Mouse (Mus musculus) ES-E14 (cell line): ENCODE measurements around the gene Dock2. TPM values are rescaled to one million over a fixed set of nuclear protein-coding genes. Genes with fewer than 3 reads are reported as not detected.

ENCODE experiments used
- DNase-seq: peaks from one replicate; pipeline ENCODE4 v3.0.0-alpha.2; 2013; ENCODE audit warnings: low read depth, low spot score
- H3K27ac ChIP-seq: 2 replicates; pipeline ENCODE4 v1.5.1; 2012; ENCODE audit warnings: low read depth, mild to moderate bottlenecking, low read length, moderate library complexity, mixed read lengths; ENCODE audit not compliant: poor library complexity, insufficient read depth, severe bottlenecking
- H3K36me3 ChIP-seq: 2 replicates; pipeline ENCODE4 v1.6.1; 2012; ENCODE audit warnings: mild to moderate bottlenecking, low read length, moderate library complexity, mixed read lengths; ENCODE audit not compliant: control insufficient read depth, poor library complexity, insufficient read depth, severe bottlenecking
- H3K4me1 ChIP-seq, 2 experiments: fragments of 150-350 bp in 1 of 2; sonication (generic) in 1 of 2; 2 replicates each; pipeline ENCODE4 v1.6.1; 2012; ENCODE audit warnings: low read length in 2 of 2, mild to moderate bottlenecking in 1 of 2, mixed read lengths in 1 of 2; ENCODE audit not compliant: control insufficient read depth in 2 of 2, insufficient read depth in 2 of 2, poor library complexity in 1 of 2
- H3K4me3 ChIP-seq, 2 experiments: fragments of 150-350 bp in 1 of 2; sonication (generic) in 1 of 2; 2 replicates each; pipeline ENCODE4 v1.5.1; 2012; ENCODE audit warnings: low read length in 2 of 2, low read depth in 1 of 2, mild to moderate bottlenecking in 1 of 2, mixed read lengths in 1 of 2; ENCODE audit not compliant: insufficient read depth in 1 of 2, poor library complexity in 1 of 2, severe bottlenecking in 1 of 2
- H3K9ac ChIP-seq: 2 replicates; pipeline ENCODE4 v1.6.1; 2012; ENCODE audit warnings: low read depth, mild to moderate bottlenecking, low read length, mixed read lengths; ENCODE audit not compliant: poor library complexity, insufficient read depth, severe bottlenecking
- H3K9me3 ChIP-seq: fragments of 150-350 bp; sonication (generic); 2 replicates; pipeline ENCODE4 v1.6.1; 2012; ENCODE audit warnings: low read depth, mild to moderate bottlenecking, low read length; ENCODE audit not compliant: control insufficient read depth, insufficient read depth
- CHD2 ChIP-seq: IDR thresholded peaks from 2 replicates; pipeline ENCODE4 v1.6.1; 2014; ENCODE audit warnings: mild to moderate bottlenecking, low read depth, low read length, inconsistent platforms
- HCFC1 ChIP-seq: IDR thresholded peaks from 2 replicates; pipeline ENCODE4 v1.6.1; 2012; ENCODE audit warnings: low read length, inconsistent platforms, borderline replicate concordance; ENCODE audit not compliant: insufficient read depth
- MAFK ChIP-seq: IDR thresholded peaks from 2 replicates; pipeline ENCODE4 v1.6.1; 2014; ENCODE audit warnings: mild to moderate bottlenecking, low read depth, low read length, inconsistent platforms; ENCODE audit not compliant: insufficient read depth
- ZC3H11A ChIP-seq: IDR thresholded peaks from 2 replicates; pipeline ENCODE4 v1.6.1; 2012; ENCODE audit warnings: low read depth, mild to moderate bottlenecking, inconsistent platforms, low read length, borderline replicate concordance
- ZNF384 ChIP-seq: IDR thresholded peaks from 2 replicates; pipeline ENCODE4 v1.6.1; 2012; ENCODE audit warnings: low read depth, low read length, inconsistent platforms
- in situ Hi-C, 2 experiments: fragments of 600-800 bp; cut with MboI; formaldehyde crosslinking; loops; one replicate each; pipeline ENCODE4 v1.15.1; 2025; ENCODE audit warnings: low sequenced_read_pairs in 2 of 2, inconsistent platforms in 1 of 2; ENCODE audit not compliant: unreplicated experiment in 2 of 2
- total RNA-seq: library from RNA; depleted of rRNA; stranded (reverse); fragments of 300-350 nt; gene quantifications from 2 replicates; pipeline ENCODE4 v1.2.3, GENCODE M21; 2012

Gene Dock2
- total RNA-seq, 1 experiment = 1.7 TPM

DNA sequence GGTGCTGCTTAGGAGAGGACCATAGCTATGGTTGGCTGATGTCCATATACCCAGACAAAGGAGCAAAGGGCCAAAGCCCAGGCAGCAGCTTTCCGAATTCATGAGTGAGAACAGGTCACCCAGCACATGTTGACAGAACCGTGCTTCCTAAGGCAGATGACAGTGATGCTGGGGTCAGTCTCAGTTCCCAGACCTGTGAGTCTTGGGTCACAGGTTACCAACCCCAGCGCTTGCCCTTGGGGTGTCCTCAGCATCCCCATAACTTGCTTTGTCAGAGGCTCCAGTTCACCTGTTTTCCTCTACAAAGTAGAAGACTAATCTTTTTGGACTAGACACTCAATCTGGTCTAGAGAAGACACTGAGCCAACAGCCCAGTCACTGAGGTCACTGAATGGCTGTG is 252.7 kb downstream of the Dock2 start:
- no peak for DNase-seq
- H3K4me3 ChIP-seq = no peak overlapping the region

DNA sequence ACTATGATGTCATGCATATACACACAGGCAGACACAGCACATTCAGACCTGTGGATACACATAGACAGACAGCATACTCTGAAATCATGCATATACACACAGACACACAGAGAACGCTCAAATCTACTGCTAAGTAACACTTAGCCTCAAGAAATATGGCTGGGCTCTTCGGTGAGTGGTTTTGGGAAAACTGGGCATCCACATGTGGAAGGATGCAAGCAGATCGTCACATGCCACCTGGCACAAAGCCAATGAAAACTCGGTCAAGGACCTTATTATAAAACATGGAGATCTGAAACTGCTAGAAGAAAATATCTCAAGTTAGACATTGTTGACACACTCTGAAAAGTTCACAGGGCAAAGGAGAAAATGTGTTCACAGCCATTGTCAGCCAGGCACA is 255.7 kb downstream of the Dock2 start:
- no peak overlapping the region for H3K9ac ChIP-seq
- H3K36me3 ChIP-seq = no peaks in the 10 kb centered on the region
- no peaks in the 10 kb centered on the region for H3K9me3 ChIP-seq
- in situ Hi-C loops = no loop called here
- no peaks in the 10 kb centered on the region for H3K4me1 ChIP-seq
- no peak for DNase-seq
- no peak overlapping the region for H3K27ac ChIP-seq
- TF ChIP-seq MAFK (no peak), ZNF384 (no peak), HCFC1 (no peak), ZC3H11A (no peak), CHD2 (no peak)
- H3K4me3 ChIP-seq = no peak overlapping the region

More for the DNA sequence above, 252.7 kb downstream of the Dock2 start:
- TF ChIP-seq ZNF384 = no peak
- TF ChIP-seq HCFC1 = no peak
- TF ChIP-seq MAFK = no peak
- no peak for TF ChIP-seq ZC3H11A
- no peak for TF ChIP-seq CHD2
- no peaks in the 10 kb centered on the region for H3K36me3 ChIP-seq
- no peak overlapping the region for H3K9ac ChIP-seq
- H3K4me1 ChIP-seq = no peaks in the 10 kb centered on the region
- in situ Hi-C loops = no loop called here
- no peak overlapping the region for H3K27ac ChIP-seq
- no peaks in the 10 kb centered on the region for H3K9me3 ChIP-seq

- Histone ChIP-seq H3K4me1 (no peaks in the 10 kb centered on the region), H3K4me3 (no peak overlapping the region)
- in situ Hi-C loops = no loop called here
Measured at GRCm38 (mm10) chr11:34527238-34527637, 256.5 kb downstream of the Dock2 start.

GRCm38 (mm10) chr11:34525096-34525891 is 258.4 kb downstream of the Dock2 start:
- no peak overlapping the region for H3K9ac ChIP-seq
- H3K36me3 ChIP-seq = no peaks in the 10 kb centered on the region
- H3K4me3 ChIP-seq = no peak overlapping the region
- no peak overlapping the region for H3K27ac ChIP-seq
- no peak for DNase-seq
- in situ Hi-C loops = no loop called here
- no peaks in the 10 kb centered on the region for H3K4me1 ChIP-seq
- peak; percentile 82 for TF ChIP-seq MAFK
- no peak for TF ChIP-seq CHD2
- H3K9me3 ChIP-seq = no peaks in the 10 kb centered on the region

More at GRCm38 (mm10) chr11:34527238-34527637, 256.5 kb downstream of the Dock2 start:
- Histone ChIP-seq H3K9me3 (no peaks in the 10 kb centered on the region), H3K27ac (no peak overlapping the region), H3K36me3 (no peaks in the 10 kb centered on the region), H3K9ac (no peak overlapping the region)
- DNase-seq = no peak
- no peak for TF ChIP-seq ZC3H11A
- TF ChIP-seq HCFC1 = no peak
- TF ChIP-seq CHD2 = no peak
- no peak for TF ChIP-seq ZNF384
- no peak for TF ChIP-seq MAFK

GRCm38 (mm10) chr11:34524586-34524985 is 259.1 kb downstream of the Dock2 start:
- H3K9ac ChIP-seq = no peak overlapping the region
- no peaks in the 10 kb centered on the region for H3K9me3 ChIP-seq
- H3K36me3 ChIP-seq = no peaks in the 10 kb centered on the region
- TF ChIP-seq ZC3H11A (no peak), MAFK (no peak), HCFC1 (no peak), CHD2 (no peak), ZNF384 (no peak)
- H3K4me3 ChIP-seq = no peak overlapping the region
- no peak for DNase-seq
- no peaks in the 10 kb centered on the region for H3K4me1 ChIP-seq
- H3K27ac ChIP-seq = no peak overlapping the region
- in situ Hi-C loops = no loop called here
